Mouse (Mus musculus): ENCODE measurements around the gene Hsd17b11.

The Hsd17b11 gene

DNA sequence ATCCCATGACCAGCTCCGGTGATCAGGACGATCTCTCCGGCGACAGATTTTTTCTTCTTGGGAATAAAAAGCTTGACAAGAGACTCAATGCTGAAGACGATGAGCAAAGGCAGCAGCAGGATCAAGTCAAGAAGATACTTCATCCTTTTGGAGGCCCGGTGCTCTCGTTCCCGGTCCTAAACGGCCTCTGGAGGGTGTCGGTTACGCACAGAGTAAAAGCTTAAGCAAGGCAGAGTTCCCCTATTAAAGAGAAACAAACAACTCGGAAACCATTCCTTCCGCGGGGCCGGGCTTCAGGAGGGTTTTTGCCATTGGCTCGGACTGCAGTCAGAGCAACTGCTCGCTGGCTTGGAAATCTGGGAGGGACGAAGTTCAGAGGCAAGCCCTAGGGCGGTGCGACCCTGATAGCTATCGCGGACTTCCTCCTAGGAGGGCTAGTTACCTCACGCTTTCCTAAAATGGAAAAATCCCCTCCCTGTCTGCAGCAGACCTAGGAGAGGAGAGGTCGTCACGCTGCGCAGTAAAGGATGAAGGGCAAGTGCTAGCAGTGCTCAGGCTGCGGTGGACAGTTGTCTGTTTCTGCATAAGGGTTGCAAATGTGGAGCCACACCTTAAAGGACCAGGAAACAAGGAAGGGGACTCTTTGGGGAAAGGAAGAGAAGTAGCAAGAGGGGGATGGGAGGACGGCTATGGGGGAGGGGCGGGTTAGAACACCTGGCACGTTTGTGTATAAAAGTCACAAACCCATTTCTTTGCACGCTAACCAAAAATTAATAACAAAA lies at the start of gene Hsd17b11:
Hsd17b11 (minus strand) TSS at position 323 of the 782 bp plus-strand sequence.
- DNase-seq (ENCODE audit: low spot score): peak; percentile 55

DNA sequence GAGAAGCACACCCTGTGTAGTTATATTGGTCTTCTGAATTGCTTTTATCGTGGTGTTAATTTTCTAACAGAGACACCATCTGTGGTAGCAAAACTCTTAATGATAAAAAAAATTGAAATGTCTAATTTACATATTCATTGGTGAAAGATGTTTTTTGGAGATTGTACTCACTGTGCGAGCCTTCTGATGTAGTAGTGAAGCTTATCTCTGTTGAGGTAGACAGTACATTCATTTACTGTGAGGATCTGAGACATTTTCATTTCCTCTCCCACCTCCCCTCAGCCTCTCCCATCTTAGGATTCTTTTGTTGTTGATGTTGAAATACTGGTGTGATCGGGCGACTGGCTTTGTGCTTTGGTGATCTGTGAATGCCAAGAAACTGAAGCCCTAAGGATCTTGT lies 49.3 kb upstream of the Hsd17b11 start:
- DNase-seq (ENCODE audit: low spot score): no peak

DNA sequence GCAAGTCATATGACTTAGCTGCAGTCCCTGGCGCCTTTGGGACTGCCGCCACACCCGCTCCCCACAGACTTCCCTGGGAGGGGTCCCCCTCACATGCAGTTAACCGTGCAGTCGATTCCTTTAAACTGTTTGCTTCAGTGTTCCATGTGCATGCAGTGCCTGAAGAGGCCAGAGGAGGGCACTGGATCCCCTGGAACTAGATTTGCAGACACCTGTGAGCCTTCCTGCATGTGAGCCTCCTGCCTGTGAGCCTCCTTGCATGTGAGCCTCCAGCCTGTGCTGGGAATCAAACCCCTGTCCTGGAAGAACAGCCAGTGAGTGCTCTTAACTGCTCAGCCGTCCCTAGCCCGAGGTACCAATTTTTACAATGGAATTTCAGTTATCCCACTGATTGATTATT lies 47.0 kb upstream of the Hsd17b11 start:
- DNase-seq (ENCODE audit: low spot score): no peak

DNA sequence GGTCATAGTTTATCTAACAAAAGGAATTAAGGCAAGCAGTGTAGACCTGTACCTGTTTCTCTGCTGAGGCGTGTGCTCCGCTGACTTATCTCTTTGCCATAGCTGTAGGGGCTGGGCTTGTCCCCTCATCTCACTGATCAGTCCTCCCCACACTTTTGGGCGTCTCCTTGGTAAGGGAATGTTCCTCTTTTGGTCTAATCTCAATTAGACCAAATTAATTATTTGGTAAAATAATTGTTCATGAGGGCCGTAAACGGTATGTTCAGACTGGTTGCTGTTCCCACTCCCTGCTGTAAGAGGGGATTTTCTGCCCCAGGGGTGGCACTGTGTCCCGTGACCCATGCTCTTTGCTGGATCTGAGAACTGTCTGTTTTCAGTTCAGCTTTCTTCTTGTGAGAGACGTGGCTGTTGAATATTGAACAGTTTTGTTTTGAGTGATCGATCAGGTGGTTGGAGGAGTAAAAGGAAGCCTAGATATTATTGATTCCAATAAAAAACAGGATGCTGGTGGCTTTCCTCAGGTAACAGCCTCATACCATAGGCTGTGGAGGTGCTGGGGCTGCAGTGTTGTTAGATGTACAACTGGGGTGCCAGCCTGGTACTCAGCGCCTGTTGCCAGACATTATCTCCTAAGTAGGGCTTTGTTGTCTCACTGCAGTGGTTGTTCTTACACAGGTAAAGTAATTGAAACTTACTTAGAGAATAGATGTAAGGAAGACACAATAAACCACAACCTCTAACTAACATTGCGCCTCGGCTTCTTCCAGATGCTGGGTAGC lies 41.2 kb upstream of the Hsd17b11 start:
- no peak for DNase-seq (ENCODE audit: low spot score)

DNA sequence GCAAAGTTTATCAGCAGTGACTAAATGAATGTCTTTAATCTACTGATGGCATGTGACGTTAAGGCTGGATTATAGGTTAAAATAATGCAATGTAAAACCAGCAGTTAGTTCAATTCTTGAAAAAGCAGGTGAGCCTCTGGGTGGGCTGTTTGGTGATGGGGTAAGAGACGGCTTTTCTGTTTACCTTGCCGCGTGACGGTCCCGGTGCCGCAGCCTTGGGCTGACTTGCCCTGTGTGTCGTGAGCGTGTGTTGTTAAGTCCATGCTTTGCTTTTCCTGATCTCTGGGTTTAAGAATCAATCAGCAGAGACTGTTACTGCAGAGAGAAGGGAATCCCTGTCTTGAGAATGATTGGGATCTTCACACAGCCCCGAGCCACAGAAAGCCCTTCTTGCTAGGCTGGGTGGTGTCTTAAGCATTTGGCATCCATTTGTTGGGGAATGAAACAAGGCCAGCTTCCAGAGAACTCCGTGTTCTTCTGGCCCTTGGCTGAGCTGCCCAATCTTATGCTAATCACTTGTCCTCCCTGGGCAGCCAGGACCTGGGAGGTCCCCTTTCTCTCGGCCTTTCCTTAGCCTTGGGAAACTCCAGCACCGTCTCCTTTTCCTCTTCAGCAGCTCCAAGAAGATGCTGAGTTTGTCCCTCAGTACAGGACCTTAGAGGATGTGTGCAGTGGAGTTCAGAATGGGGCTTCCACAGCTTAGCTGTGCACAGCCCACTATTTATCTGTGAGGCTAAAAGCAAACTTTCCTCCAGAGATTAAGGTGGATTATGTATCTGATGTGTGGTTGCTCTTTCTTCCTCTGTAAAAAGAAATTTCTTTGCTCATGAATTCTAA lies 40.4 kb upstream of the Hsd17b11 start:
- DNase-seq (ENCODE audit: low spot score): no peak

DNA sequence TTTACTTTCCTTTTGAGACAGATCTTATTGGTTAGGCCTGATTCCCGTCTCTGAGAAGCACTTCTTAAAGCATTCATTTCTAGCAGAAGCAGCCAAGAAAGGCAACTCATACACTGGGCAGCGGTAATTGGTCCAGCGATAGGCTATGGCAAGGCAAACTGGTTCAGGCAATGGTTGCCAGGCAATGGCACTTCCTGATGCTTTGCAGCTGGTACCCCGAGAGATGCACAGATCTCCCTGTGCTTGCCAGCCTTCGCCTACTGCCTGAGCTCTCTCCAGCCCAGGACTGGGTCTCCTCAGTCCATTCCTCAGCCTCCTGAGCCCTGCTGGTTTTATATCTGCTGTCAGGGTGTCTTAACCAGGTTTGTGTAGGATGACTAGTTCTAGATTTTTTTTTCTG lies 38.7 kb upstream of the Hsd17b11 start:
- DNase-seq (ENCODE audit: low spot score): no peak

DNA sequence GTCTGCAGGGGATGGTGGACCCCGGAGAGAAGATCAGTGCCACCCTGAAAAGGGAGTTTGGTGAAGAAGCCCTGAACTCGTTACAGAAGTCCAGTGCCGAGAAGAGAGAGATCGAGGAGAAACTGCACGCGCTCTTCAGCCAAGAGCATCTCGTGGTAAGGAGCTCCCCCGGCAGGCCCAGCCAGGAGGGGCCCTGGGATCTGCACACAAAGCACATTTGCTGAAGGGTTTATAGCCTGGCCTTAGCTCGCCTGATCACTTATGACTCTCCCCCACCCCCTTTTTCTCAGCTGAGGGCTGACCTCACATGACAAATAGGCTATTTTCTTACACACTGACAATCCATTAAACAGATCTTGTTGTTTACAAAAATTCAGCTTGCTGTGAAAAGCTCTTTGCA lies 37.9 kb upstream of the Hsd17b11 start:
- DNase-seq (ENCODE audit: low spot score): no peak

DNA sequence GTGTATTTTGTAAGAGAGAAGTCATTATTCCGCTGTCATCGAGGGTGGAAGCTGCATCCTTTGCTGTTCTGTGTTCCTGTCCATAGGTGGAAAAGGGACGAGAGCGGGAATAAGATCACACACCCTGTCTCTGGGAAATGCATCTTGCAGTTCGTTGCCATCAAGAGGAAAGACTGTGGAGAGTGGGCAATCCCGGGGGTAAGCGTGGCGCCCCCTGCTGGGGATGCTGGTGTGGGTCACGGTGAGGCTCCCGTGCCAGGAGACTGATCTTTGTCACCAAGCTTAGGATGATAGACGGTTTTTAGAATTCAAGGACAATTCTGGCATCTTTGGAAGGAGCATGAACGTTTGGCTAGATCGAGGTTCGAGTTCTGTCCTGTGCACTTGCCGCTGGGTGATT lies 36.3 kb upstream of the Hsd17b11 start:
- no peak for DNase-seq (ENCODE audit: low spot score)

DNA sequence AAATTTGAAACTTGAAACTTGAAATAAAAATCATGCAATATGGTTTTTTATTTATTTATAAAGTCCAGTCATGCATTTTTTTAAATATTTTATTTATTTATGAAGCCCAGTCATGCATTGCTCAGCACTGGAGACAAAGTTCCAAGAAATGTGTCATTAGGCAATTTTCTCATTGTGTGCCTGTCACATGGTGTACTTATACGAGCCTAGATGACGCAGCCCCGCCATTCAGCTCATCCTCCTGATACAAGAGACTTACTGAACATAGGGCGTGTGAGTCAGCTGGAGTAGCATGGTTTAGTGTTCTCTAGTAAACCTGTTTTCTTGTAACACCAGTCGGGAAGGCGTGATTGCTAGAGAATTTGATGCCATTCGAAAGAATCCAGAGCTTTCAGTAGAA lies 34.6 kb upstream of the Hsd17b11 start:
- no peak for DNase-seq (ENCODE audit: low spot score)

DNA sequence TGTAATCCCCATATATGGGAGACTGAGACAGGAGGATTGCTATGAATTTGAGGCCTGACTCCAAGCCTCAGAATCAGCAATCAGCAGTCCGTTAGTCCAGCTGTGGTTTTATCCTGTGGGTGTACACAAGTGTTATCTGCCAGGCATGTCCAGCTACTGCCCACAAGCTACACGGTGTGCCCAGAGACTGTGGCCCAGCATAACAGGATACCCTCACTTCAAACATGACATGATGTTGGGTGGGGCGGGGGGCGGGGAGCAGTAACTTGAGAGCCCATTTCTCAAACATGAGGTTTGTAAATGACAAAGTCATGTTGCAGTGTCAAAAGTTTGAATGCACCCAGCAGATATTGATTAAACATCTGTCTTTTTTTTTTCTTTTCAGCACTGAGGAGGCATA lies 34.1 kb upstream of the Hsd17b11 start:
- no peak for DNase-seq (ENCODE audit: low spot score)

DNA sequence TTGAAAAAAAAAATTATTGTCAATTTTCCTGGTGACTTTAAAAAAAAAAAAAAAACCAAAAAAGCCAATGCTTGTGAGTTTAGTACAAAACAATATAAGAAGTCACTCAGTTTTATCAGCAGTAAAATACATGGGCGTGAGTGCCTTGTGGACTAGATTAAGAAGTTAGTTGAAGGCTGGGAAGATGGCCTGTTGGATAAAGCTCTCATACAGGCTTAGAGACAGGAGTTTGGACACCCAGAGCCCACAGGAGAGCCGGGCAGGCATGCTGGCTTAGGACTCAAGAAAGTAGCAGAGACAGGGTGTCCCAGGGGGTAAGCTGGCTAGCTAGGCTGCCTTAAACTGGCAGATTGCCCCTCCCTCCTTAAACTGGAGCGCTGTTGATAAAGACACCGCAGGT lies 33.2 kb upstream of the Hsd17b11 start:
- no peak for DNase-seq (ENCODE audit: low spot score)

DNA sequence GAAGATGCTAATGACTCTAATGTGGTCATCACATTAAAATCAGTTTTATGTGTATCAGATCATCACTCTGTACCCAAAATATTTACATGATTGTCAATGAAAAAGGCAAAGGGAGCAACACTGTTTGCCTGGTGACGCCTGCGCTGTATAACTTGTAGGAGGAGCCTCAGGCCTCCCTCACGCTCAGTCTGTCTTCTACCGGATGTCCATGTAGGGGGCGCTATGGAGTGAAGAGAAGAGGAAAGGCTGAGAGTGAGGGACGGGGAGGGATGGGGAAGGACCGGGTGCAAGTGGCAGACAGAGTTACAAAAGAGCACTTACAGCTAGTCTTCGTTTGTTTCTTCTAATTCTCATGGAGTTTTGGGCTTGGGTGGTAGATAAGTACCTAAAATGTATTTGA lies 31.2 kb upstream of the Hsd17b11 start:
- DNase-seq (ENCODE audit: low spot score): no peak

DNA sequence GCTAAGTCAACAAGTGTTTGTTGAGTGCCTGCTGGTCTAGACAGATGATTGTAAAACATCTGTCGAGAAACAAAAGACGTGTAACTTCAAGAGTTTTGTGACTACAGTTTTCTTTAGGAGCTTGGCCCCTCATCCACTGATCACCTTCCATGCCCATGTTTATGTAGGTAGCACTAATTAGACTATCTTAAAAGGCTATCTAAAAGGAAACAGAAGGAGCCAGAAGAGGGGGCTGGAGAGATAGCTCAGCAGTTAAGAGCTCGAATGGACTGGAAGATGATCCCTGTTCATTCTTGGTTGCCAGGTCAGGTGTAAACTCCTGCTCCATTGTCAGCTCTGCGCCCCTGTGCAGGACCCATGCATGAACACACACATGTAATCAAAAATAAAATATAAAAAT lies 26.4 kb upstream of the Hsd17b11 start:
- no peak for DNase-seq (ENCODE audit: low spot score)

DNA sequence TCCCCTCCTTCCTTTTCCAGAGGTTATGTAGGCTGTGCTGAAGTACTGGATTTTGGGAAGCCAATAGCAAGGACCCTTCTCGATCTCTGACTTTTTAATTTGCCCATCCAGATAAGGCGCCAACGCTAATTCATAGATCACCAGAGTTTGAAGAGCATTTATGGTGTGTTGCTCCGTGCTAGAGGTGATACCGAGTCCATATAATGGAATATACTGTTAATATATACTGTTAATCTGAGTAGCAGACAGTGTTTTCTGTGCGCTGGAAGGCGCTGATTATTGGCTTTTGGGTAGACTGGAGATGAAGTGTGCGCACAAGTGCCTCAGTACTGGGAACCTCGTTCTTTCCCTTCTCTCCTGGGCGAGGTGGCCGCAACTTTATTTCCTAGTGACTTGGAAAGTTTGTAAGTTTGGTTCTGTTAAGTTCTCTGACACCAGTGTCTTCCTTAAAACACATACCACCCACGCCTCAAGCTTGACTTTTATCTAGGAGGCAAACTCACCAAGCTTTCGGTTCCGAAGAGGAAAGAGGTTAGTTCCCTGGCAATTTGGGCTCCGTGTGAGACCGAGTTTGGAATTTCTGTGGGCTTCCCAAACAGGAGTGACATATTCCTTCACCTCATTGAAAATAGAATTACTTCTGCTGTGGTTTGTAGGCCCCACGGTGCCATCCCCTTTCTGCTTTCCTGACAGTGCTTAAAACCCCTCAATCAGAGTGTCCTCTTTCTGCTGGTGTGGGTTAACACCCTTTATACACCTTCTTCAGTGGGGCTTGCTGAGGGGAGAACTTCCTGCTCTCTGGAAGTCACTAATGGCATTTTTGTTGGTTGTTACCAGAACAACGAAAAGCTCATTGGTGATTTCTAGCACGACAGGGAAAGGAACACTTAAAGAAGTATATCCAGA lies 25.7 kb upstream of the Hsd17b11 start:
- DNase-seq (ENCODE audit: low spot score): no peak

DNA sequence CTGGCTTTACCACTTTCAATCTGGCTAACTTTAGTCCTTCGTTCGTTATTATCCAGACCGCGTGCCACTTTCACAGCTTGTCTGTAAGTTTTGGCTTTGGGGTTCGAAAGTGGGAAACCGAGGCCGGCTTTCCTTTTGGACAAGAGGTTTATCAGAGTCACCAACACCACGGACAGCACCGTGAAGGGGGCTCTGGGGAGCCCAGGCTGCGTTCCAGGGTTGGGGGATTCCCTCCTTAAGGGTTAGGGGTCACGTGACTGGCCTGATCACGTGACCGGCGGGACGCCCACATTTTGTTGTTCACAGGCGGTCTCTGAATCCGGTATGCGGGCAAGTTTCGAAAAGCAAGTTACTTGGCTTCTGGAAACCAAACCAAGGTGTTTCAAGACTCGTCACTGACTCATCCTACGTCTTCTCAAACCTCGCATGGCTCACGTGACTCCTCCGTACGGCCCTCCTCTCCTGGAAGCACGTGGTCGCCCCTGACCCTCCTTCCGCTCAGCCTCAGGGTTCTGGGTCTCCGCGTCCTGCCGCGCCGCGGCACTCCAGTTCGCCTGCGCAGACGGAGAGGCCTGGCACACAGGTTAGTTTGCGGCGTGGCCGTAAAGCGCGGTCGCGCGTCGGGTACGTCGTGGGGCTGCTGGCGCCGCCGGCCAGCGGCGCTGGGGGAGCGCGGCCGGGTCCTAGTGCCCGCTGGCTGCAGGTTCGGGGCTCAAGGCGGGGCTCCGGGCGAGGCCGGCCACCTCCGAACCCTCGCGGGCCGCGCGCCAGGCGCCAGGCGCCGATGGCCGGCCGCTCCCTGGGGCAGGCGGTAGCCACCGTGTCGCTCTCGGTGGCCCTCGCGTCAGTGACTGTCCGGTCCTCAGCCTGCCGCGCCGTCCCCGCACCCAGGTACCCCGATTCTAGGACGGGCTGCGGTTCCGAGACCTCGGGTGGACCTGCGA lies 24.8 kb upstream of the Hsd17b11 start, which contains the start of gene Nudt9:
Nudt9 (plus strand) TSS at position 51 of the 944 bp plus-strand sequence.
- DNase-seq (ENCODE audit: low spot score): peak; percentile 93

DNA sequence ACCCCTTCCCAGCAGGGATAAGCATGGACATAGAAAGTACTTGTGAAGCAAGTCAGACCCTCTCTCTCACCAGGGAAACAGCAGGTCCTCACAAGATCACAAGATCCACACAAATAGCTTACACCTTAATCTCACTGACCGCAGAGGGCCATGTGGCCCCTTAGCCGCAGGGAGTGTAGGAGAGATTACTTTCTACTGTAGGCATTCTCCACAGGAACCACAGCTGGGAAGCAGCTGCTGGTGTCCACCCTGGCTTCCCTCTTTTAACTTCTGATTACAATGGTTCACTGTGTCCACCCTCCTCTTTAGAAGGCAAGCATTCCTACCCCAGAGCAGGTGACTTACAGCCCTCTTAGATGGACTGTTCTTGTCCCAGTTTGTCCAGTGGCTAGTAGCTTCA lies 22.0 kb upstream of the Hsd17b11 start:
- DNase-seq (ENCODE audit: low spot score): no peak

DNA sequence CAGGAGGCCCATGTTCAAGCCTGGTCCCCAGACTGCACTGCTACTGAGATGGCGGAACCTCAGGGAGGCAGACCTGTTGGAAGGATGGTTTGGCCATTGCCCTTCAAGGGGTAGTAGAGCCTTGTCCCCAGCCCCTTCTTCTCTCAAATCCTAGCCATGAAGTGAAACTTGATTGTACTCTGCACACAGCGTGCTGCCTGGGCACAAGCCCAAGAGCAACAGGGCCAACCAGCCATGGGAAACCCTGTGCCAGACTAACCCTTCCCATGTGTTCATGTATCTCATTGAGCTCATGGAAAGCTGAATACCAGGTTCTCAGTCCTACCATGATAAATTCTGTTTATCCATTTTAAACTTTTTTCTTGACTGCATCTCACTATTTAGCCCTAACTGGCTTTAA lies 21.2 kb upstream of the Hsd17b11 start:
- DNase-seq (ENCODE audit: low spot score): no peak

DNA sequence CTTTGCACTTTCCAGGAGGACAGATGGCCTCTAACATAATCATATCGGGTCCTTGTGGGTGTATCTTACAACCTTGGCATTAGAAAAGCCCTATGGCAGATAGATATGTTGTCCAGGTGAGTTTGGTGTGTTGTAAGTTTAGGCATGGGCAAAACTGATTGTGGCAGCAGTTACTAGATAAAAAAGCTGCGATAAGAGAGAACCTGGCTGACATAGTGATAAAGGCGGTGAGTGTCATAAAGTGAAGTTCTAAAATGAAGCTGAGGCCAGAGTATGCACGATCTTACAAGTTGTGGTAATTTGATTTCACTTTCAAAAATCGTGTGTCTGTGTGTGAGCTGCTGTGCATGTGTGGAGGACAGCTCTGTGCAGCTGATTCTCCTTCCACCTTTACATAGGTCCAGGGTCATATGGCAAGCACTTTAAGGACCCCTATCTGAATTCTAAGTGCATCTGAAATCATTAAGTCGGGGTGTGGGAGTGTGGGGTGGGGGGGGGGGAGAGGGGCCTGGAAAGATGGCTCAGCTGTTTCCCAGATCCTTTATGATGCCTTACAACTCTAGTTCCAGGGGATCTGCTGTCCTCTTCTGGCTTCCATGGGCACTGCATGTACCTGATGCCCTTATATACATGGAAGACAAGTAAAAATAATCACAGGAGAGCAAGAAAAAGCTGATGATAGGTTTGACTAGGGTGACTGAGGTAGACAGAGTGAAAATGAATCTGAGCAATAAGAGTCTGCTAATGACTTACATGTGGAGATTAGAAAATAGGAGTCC lies 17.6 kb upstream of the Hsd17b11 start:
- no peak for DNase-seq (ENCODE audit: low spot score)

DNA sequence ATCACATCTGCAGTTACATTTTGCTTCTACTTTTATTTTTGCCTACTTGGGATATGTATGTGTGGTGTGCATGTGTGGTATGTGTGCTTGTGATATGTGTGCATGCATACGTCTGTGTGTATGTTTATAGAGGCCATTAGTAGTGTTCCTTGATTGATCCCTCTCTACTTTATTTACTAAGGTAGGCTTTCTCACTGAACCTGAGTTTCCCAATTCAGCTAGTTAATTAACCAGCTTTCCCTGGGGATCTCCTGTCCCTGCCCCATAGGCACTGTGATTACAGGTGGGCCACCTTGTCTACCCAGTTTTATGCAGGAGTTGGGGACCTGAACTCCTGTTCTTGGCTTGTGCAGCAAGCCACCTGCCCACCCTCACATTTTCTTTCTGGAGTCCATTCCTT lies 15.0 kb upstream of the Hsd17b11 start:
- no peak for DNase-seq (ENCODE audit: low spot score)

DNA sequence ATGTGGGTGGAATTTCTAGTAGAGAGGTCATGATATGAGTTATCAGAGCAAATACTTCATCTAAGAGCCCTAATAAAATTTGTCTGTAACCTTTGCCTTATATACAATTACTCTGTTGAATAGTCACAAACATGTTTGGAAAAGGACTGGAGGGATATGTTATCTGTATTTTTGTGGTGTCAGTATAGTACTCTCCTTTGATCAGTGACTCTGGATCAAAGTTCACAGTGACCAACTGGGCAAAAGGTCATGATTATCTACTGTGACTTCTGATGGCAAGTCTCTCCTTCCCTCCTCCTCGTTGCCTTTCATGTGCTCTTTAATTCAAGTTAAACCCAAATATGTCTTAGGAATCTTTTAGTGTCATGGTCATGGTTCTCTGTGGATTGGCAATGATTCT lies 14.1 kb upstream of the Hsd17b11 start:
- no peak for DNase-seq (ENCODE audit: low spot score)

Measured in layer of hippocampus, adult 9-10 months (tissue).